Mouse (Mus musculus) embryo, embryonic 11 days (tissue): ENCODE results near the gene Ppp1r16b.

Experiments
- DNase-seq: peaks from one replicate; pipeline ENCODE4 v3.0.0-alpha.2; 2015

Gene Ppp1r16b

GRCm38 (mm10) chr2:158771066-158771763, 106.0 kb downstream of the Ppp1r16b start:
- no peak for DNase-seq

- no peak for DNase-seq
These were observed 107.6 kb downstream of the Ppp1r16b start for GRCm38 (mm10) chr2:158772808-158773207.

GRCm38 (mm10) chr2:158774886-158775285, 109.7 kb downstream of the Ppp1r16b start:
- DNase-seq, result no peak

- DNase-seq, result no peak
These were observed 111.5 kb downstream of the Ppp1r16b start for GRCm38 (mm10) chr2:158776716-158777115.

GRCm38 (mm10) chr2:158777490-158777889, 112.3 kb downstream of the Ppp1r16b start:
- no peak for DNase-seq

GRCm38 (mm10) chr2:158778349-158778748, 113.2 kb downstream of the Ppp1r16b start:
- DNase-seq, result no peak

GRCm38 (mm10) chr2:158781126-158781525, 115.9 kb downstream of the Ppp1r16b start:
- DNase-seq, result no peak

GRCm38 (mm10) chr2:158786927-158787795, 122.0 kb downstream of the Ppp1r16b start:
- no peak for DNase-seq

- DNase-seq, result peak; percentile 98
These were observed 129.4 kb downstream of the Ppp1r16b start, which contains the start of gene Dhx35 for GRCm38 (mm10) chr2:158794494-158795004. Gene Dhx35, plus strand, starts transcription at chr2:158794807.

GRCm38 (mm10) chr2:158795043-158795442, 129.8 kb downstream of the Ppp1r16b start:
- no peak for DNase-seq

- DNase-seq, result no peak
These were observed 130.7 kb downstream of the Ppp1r16b start for GRCm38 (mm10) chr2:158795875-158796274.

- no peak for DNase-seq
These were observed 134.1 kb downstream of the Ppp1r16b start for GRCm38 (mm10) chr2:158799328-158799727.

- DNase-seq, result no peak
These were observed 135.6 kb downstream of the Ppp1r16b start for GRCm38 (mm10) chr2:158800788-158801187.

GRCm38 (mm10) chr2:158803575-158803974, 138.4 kb downstream of the Ppp1r16b start:
- no peak for DNase-seq

- no peak for DNase-seq
These were observed 150.5 kb downstream of the Ppp1r16b start for GRCm38 (mm10) chr2:158815686-158816085.
